Mouse (Mus musculus): ENCODE data around the gene Depdc1a.

DNA sequence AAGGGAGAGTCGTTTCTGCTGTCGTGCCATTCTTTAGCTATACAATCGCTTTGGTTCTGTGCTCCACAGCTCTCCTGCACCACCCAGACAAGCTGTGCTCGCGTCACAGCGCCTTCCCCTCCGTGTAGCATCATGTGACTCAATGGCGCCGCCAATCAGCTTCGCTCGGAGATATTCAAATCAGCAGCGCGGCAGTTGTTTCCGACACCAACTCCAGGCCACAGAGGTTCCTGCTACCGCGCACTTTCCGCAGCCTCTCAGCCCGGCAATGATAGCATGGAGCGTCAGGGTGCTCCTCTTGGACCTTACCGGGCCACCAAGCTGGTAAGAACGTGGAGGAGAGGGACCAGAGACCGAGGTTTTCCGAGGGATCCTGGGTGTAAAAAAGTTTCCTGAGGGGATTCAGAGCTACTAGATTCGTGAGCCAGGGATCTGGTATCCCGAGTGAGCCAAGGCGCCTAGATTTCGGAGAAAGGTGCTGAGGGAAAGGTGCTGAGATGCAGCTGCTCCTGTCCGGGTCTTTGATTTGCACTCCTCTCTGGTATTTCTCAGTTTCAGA is at the start of gene Depdc1a:
- peak; percentile 94 for TF ChIP-seq POLR2A (IDR thresholded peaks at IDR 0.05; ENCODE audit: extremely low read depth, insufficient read depth, low read length)
- TF ChIP-seq CTCF (IDR thresholded peaks at IDR 0.05; ENCODE audit: extremely low read depth, insufficient read depth, low read length) = no peak

Measured in cortical plate, adult 2 months (tissue).